Mouse (Mus musculus) ES-E14 (cell line): ENCODE data around the gene Vav3.

Experiments used
- MAFK ChIP-seq: IDR thresholded peaks from 2 replicates; pipeline ENCODE4 v1.6.1; 2014; ENCODE audit warnings: mild to moderate bottlenecking, low read depth, low read length, inconsistent platforms; ENCODE audit not compliant: insufficient read depth
- ZC3H11A ChIP-seq: IDR thresholded peaks from 2 replicates; pipeline ENCODE4 v1.6.1; 2012; ENCODE audit warnings: low read depth, mild to moderate bottlenecking, inconsistent platforms, low read length, borderline replicate concordance

DNA sequence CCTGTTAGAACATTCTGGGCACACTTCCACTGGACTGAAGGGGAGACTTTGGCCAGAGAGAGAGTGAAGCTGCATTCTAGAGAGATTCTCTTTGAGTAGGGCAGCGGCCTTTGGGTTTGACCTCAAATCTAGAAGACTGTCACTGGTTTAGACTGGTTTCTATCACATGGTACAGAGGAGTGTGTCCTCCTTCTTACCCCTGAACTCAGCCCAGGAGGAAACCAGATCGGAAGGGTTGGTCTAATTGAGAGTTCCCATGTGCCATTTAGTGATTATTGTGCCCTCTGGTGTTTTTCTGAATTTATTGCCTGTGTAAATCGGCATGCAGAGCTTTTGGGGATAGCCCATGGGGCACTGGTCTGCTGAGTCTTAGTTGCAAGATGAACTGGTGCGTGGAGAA, 126.8 kb downstream of the Vav3 start:
- TF ChIP-seq MAFK: no peak
- no peak for TF ChIP-seq ZC3H11A
